Mouse (Mus musculus): ENCODE data around the gene Dpm2. TPM values are rescaled to one million over a fixed set of nuclear protein-coding genes. Genes with fewer than 3 reads are reported as not detected.

Dpm2 gene
- polyA plus RNA-seq, 1 experiment from 2014 or later: 120 TPM

DNA sequence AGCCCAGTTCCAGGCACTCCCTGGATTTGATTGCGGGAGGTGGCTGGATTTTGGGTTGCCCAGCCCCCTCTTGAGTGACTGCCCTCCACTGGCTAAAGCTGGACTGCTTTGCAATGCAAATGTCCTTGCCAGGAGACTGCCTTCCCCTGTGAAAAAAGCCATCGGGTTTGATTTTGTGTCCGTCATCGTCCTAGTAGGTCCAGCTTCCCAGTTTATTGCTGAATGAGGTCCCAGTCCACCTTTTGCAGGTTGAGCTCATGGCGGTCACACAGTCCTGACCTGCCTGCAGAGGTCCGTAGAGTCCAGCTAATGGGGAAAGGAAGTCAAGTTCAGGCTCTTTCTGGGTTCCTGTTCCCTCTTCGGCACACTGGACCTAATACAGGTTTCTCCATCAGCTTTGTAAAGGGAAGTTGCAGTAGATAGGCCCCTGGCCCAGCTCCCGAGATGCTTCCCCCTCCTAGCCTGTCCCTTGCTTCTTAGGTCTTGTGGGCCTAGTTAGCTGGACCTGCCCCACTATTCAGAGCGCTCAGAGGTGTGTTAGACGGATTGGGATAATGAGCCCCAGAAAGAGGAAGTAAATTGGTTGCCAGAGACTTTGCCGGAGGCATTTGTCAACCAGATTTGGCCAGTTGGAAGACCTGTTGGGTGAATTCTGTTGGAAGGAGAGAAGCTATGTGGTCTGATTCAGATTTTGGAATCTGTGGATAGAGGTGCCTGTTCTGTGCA, 33.9 kb upstream of the Dpm2 start:
- H3K27ac ChIP-seq (ENCODE audit: low read depth, low read length): peak overlapping the region; percentile 100
- peak overlapping the region; percentile 91 for H3K9ac ChIP-seq (ENCODE audit: low read depth, low read length)
- no peaks in the 10 kb centered on the region for H3K27me3 ChIP-seq (replicated peaks; ENCODE audit: control insufficient read depth, insufficient read depth, low read length)
- 7% methylated on average over 11 of the region's 11 CpGs for WGBS
- no peaks in the 10 kb centered on the region for H3K36me3 ChIP-seq (ENCODE audit: control insufficient read depth, insufficient read depth)
- H3K9me3 ChIP-seq (ENCODE audit: control insufficient read depth): no peaks in the 10 kb centered on the region
- peaks cover 15% of the 10 kb centered on the region; the same call in 1 of the 2 replicates for H3K4me1 ChIP-seq (replicated peaks; ENCODE audit: control insufficient read depth, insufficient read depth, low read length)
- ATAC-seq: no peak
- TF ChIP-seq CTCF (IDR thresholded peaks at IDR 0.05; ENCODE audit: low read depth): peak; percentile 55
- peak overlapping the region; percentile 91 for H3K4me3 ChIP-seq (ENCODE audit: low read depth, low read length)
- H3K4me2 ChIP-seq (replicated peaks; ENCODE audit: low read depth): peak overlapping the region; percentile 88

- Histone ChIP-seq H3K4me1 (replicated peaks; ENCODE audit: control insufficient read depth, insufficient read depth, low read length) (peaks cover 17% of the 10 kb centered on the region; the same call in 1 of the 2 replicates), H3K9me3 (ENCODE audit: control insufficient read depth) (no peaks in the 10 kb centered on the region), H3K9ac (ENCODE audit: low read depth, low read length) (peak overlapping the region; percentile 91), H3K27ac (ENCODE audit: low read depth, low read length) (peak overlapping the region; percentile 71), H3K4me2 (replicated peaks; ENCODE audit: low read depth) (peak overlapping the region; percentile 88), H3K36me3 (ENCODE audit: control insufficient read depth, insufficient read depth) (no peaks in the 10 kb centered on the region), H3K4me3 (ENCODE audit: low read depth, low read length) (peak overlapping the region; percentile 91), H3K27me3 (replicated peaks; ENCODE audit: control insufficient read depth, insufficient read depth, low read length) (no peaks in the 10 kb centered on the region)
- ATAC-seq: no peak
- WGBS: 11% methylated on average over 9 of the region's 9 CpGs
- no peak for TF ChIP-seq CTCF (IDR thresholded peaks at IDR 0.05; ENCODE audit: low read depth)
Measured at GRCm38 (mm10) chr2:32537360-32537905, 33.2 kb upstream of the Dpm2 start.

DNA sequence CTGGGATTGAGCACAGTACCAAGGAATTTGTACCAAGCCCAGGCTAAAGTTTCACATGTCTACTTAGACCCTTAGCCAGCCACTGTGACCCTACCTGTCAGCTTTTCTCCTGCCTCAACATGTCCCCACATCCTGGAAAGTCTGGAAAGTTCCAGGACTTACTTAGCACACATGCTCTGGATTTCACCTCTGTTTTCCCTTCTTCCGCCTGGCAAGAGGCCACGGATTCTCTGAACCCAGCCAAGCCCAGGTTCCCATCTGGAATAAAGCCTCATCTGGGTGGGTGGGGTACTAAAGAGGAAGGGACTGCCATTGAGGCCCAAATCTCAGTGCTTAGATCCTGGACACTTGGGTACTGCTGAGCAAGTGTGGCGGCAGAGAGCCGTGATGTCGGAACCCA, 32.7 kb upstream of the Dpm2 start:
- ATAC-seq: no peak
- H3K9me3 ChIP-seq (ENCODE audit: control insufficient read depth): no peaks in the 10 kb centered on the region
- peak overlapping the region; percentile 91 for H3K4me3 ChIP-seq (ENCODE audit: low read depth, low read length)
- H3K9ac ChIP-seq (ENCODE audit: low read depth, low read length): peak overlapping the region; percentile 91; the same call in 1 of the 2 replicates
- H3K4me1 ChIP-seq (replicated peaks; ENCODE audit: control insufficient read depth, insufficient read depth, low read length): peaks cover 17% of the 10 kb centered on the region; the same call in 1 of the 2 replicates
- H3K27ac ChIP-seq (ENCODE audit: low read depth, low read length): peak overlapping the region; percentile 71
- TF ChIP-seq CTCF (IDR thresholded peaks at IDR 0.05; ENCODE audit: low read depth): no peak
- WGBS: 52% methylated on average over 5 of the region's 5 CpGs
- H3K27me3 ChIP-seq (replicated peaks; ENCODE audit: control insufficient read depth, insufficient read depth, low read length): no peaks in the 10 kb centered on the region
- no peaks in the 10 kb centered on the region for H3K36me3 ChIP-seq (ENCODE audit: control insufficient read depth, insufficient read depth)
- peak overlapping the region; percentile 88 for H3K4me2 ChIP-seq (replicated peaks; ENCODE audit: low read depth)

GRCm38 (mm10) chr2:32538461-32538860, 32.2 kb upstream of the Dpm2 start:
- H3K4me3 ChIP-seq (ENCODE audit: low read depth, low read length): no peak overlapping the region
- no peaks in the 10 kb centered on the region for H3K27me3 ChIP-seq (replicated peaks; ENCODE audit: control insufficient read depth, insufficient read depth, low read length)

DNA sequence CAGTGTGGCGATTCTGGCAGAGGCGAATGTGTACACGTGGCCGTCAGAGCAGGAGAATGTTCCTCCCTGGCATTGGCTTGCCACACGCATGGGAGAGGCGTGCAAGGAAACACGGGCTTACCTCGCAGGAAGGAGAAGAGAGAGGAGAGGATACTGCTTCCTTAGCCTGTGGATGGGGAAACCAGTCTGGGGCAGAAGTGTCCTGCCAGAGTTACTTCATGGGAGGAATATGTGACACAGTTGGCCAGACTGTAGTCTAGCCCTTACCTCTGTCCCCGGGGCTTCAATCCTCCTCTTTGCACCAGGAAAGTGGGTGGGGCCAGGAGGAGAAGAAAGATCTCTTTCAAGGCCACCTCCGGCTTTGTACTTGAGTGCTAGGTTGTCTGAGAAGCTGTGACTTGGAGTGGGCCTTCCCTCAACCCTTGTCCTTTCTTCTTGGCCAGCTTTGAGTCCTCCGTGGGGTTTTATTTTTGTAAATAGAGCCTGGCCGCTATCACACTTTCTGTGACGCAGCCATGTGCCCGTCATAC, 31.1 kb upstream of the Dpm2 start:
- Histone ChIP-seq H3K4me3 (ENCODE audit: low read depth, low read length) (no peak overlapping the region), H3K4me1 (replicated peaks; ENCODE audit: control insufficient read depth, insufficient read depth, low read length) (peaks cover 15% of the 10 kb centered on the region; the same call in 1 of the 2 replicates), H3K9ac (ENCODE audit: low read depth, low read length) (no peak overlapping the region), H3K27ac (ENCODE audit: low read depth, low read length) (no peak overlapping the region), H3K36me3 (ENCODE audit: control insufficient read depth, insufficient read depth) (no peaks in the 10 kb centered on the region; the same call in 1 of the 2 replicates), H3K4me2 (replicated peaks; ENCODE audit: low read depth) (peak overlapping the region; percentile 88), H3K9me3 (ENCODE audit: control insufficient read depth) (no peaks in the 10 kb centered on the region), H3K27me3 (replicated peaks; ENCODE audit: control insufficient read depth, insufficient read depth, low read length) (no peaks in the 10 kb centered on the region)
- ATAC-seq: no peak
- TF ChIP-seq CTCF (IDR thresholded peaks at IDR 0.05; ENCODE audit: low read depth): no peak
- WGBS: 60% methylated on average over 14 of the region's 14 CpGs

More at GRCm38 (mm10) chr2:32538461-32538860, 32.2 kb upstream of the Dpm2 start:
- Histone ChIP-seq H3K4me1 (replicated peaks; ENCODE audit: control insufficient read depth, insufficient read depth, low read length) (peaks cover 17% of the 10 kb centered on the region; the same call in 1 of the 2 replicates), H3K27ac (ENCODE audit: low read depth, low read length) (no peak overlapping the region), H3K4me2 (replicated peaks; ENCODE audit: low read depth) (peak overlapping the region; percentile 88), H3K36me3 (ENCODE audit: control insufficient read depth, insufficient read depth) (no peaks in the 10 kb centered on the region), H3K9me3 (ENCODE audit: control insufficient read depth) (no peaks in the 10 kb centered on the region), H3K9ac (ENCODE audit: low read depth, low read length) (0 out of 2 replicates have a peak overlapping the region, but pooled peaks have one; percentile 91)
- peak; percentile 38 for ATAC-seq
- no peak for TF ChIP-seq CTCF (IDR thresholded peaks at IDR 0.05; ENCODE audit: low read depth)
- 39% methylated on average over 4 of the region's 4 CpGs for WGBS

- no peak overlapping the region for H3K4me2 ChIP-seq (replicated peaks; ENCODE audit: low read depth)
- no peaks in the 10 kb centered on the region for H3K27me3 ChIP-seq (replicated peaks; ENCODE audit: control insufficient read depth, insufficient read depth, low read length)
- peaks cover 15% of the 10 kb centered on the region; the same call in 1 of the 2 replicates for H3K4me1 ChIP-seq (replicated peaks; ENCODE audit: control insufficient read depth, insufficient read depth, low read length)
- peak overlapping the region; percentile 31 for H3K27ac ChIP-seq (ENCODE audit: low read depth, low read length)
- no peak for TF ChIP-seq CTCF (IDR thresholded peaks at IDR 0.05; ENCODE audit: low read depth)
- peaks cover 4% of the 10 kb centered on the region; the same call in 1 of the 2 replicates for H3K36me3 ChIP-seq (ENCODE audit: control insufficient read depth, insufficient read depth)
- H3K9me3 ChIP-seq (ENCODE audit: control insufficient read depth): no peaks in the 10 kb centered on the region
- 86% methylated on average over 2 of the region's 2 CpGs for WGBS
- H3K9ac ChIP-seq (ENCODE audit: low read depth, low read length): no peak overlapping the region
- no peak for ATAC-seq
- no peak overlapping the region for H3K4me3 ChIP-seq (ENCODE audit: low read depth, low read length)
Measured at GRCm38 (mm10) chr2:32541333-32541908, 29.2 kb upstream of the Dpm2 start.

Measured in intestine, postnatal 0 days (tissue).